Mouse (Mus musculus) stomach, embryonic 14.5 days (tissue): ENCODE results near the gene Rtel1. TPM values are rescaled to one million over a fixed set of nuclear protein-coding genes. Genes with fewer than 3 reads are reported as not detected.
A peak's percentile ranks its signal among the peaks of the same experiment; 100 is the strongest.

ENCODE experiments used
- ATAC-seq: fragments of 200-750 bp; cut with Nextera tagmentation; 2 replicates; pipeline ENCODE4 v1.8.0; 2017; ENCODE audit warnings: low read depth, moderate TSS enrichment; ENCODE audit not compliant: insufficient number of reproducible peaks, insufficient read depth, low FRiP score
- H3K27ac ChIP-seq: fragments of 300-500 bp; sonication (generic); 2 replicates; pipeline ENCODE4 v1.5.1; 2014; ENCODE audit warnings: mild to moderate bottlenecking, low read length, moderate library complexity, mixed read lengths
- H3K27me3 ChIP-seq: fragments of 300-500 bp; sonication (generic); 2 replicates; pipeline ENCODE4 v1.6.1; 2014; ENCODE audit warnings: low read length, control low read depth, mixed read lengths; ENCODE audit not compliant: control insufficient read depth, insufficient read depth
- H3K36me3 ChIP-seq: fragments of 300-500 bp; sonication (generic); 2 replicates; pipeline ENCODE4 v1.6.1; 2014; ENCODE audit warnings: mild to moderate bottlenecking, control low read depth, low read length, moderate library complexity, mixed read lengths; ENCODE audit not compliant: control insufficient read depth, insufficient read depth
- H3K4me1 ChIP-seq: fragments of 300-500 bp; sonication (generic); 2 replicates; pipeline ENCODE4 v1.6.1; 2014; ENCODE audit warnings: low read length, control low read depth, mixed read lengths; ENCODE audit not compliant: control insufficient read depth, insufficient read depth
- H3K4me2 ChIP-seq: fragments of 300-500 bp; sonication (generic); replicated peaks from 2 replicates; pipeline ENCODE4 v1.6.1; 2014; ENCODE audit warnings: low read depth, low read length, control low read depth
- H3K4me3 ChIP-seq: fragments of 300-500 bp; sonication (generic); 2 replicates; pipeline ENCODE4 v1.5.1; 2014; ENCODE audit warnings: low read depth, low read length, control low read depth
- H3K9ac ChIP-seq: fragments of 300-500 bp; sonication (generic); replicated peaks from 2 replicates; pipeline ENCODE4 v1.6.1; 2014; ENCODE audit warnings: low read depth, mild to moderate bottlenecking, control low read depth, low read length, moderate library complexity, mixed read lengths
- H3K9me3 ChIP-seq: fragments of 300-500 bp; sonication (generic); 2 replicates; pipeline ENCODE4 v1.6.1; 2016; ENCODE audit warnings: low read depth, low read length, control low read depth; ENCODE audit not compliant: control insufficient read depth
- WGBS: fragments of 180-500 bp; shearing (Covaris S2); extraction: QIAGEN DNeasy Blood & Tissue Kit; methylation state at CpG from one replicate; pipeline ENCODE4 v1.1.7; 2014; 5-methylcytosine and 5-hydroxymethylcytosine counted together
- polyA plus RNA-seq: library from polyadenylated mRNA; unstranded; fragments of >200 nt; fragmentation: Nextera tagmentation; extraction: Ambion mirVana; gene quantifications from 2 replicates; pipeline ENCODE4 v1.2.1, GENCODE M21; 2014

The Rtel1 gene
- polyA plus RNA-seq, 1 experiment from 2014 or later, result 48.3 TPM

- H3K36me3 ChIP-seq, result peaks cover 25% of the 10 kb centered on the region
- no peak overlapping the region for H3K27ac ChIP-seq
- H3K27me3 ChIP-seq, result no peaks in the 10 kb centered on the region
- H3K9me3 ChIP-seq, result no peaks in the 10 kb centered on the region
- H3K4me3 ChIP-seq, result no peak overlapping the region
- no peak overlapping the region for H3K4me2 ChIP-seq
- H3K4me1 ChIP-seq, result no peaks in the 10 kb centered on the region
- ATAC-seq, result no peak
- WGBS, result 99% methylated on average over 2 of the region's 2 CpGs
- no peak overlapping the region for H3K9ac ChIP-seq
Measured at GRCm38 (mm10) chr2:181375787-181376186, 56.2 kb downstream of the Rtel1 start.

- H3K4me3 ChIP-seq, result no peak overlapping the region
- H3K27me3 ChIP-seq, result no peaks in the 10 kb centered on the region
- 77% methylated on average over 2 of the region's 2 CpGs for WGBS
- H3K4me2 ChIP-seq, result no peak overlapping the region
- no peak for ATAC-seq
- no peak overlapping the region for H3K27ac ChIP-seq
- peaks cover 33% of the 10 kb centered on the region for H3K36me3 ChIP-seq
- no peaks in the 10 kb centered on the region for H3K4me1 ChIP-seq
- H3K9ac ChIP-seq, result no peak overlapping the region
- H3K9me3 ChIP-seq, result no peaks in the 10 kb centered on the region
Measured at GRCm38 (mm10) chr2:181377230-181377629, 57.7 kb downstream of the Rtel1 start.

GRCm38 (mm10) chr2:181378701-181379100, 59.2 kb downstream of the Rtel1 start:
- peaks cover 45% of the 10 kb centered on the region for H3K36me3 ChIP-seq
- no peak overlapping the region for H3K9ac ChIP-seq
- no peaks in the 10 kb centered on the region for H3K4me1 ChIP-seq
- no peak overlapping the region for H3K4me2 ChIP-seq
- no peak overlapping the region for H3K27ac ChIP-seq
- H3K27me3 ChIP-seq, result no peaks in the 10 kb centered on the region
- ATAC-seq, result no peak
- no peak overlapping the region for H3K4me3 ChIP-seq
- no peaks in the 10 kb centered on the region for H3K9me3 ChIP-seq
- WGBS, result 91% methylated on average over 5 of the region's 5 CpGs

- no peak within 1 kb of the TSS for H3K9ac ChIP-seq
- no peak within 1 kb of the TSS for H3K4me3 ChIP-seq
- no peak for ATAC-seq
- H3K27me3 ChIP-seq, result no peaks in the 10 kb centered on the region
- WGBS, result 93% methylated on average over 12 of the region's 12 CpGs
- H3K36me3 ChIP-seq, result peaks cover 46% of the 10 kb centered on the region
- no peaks in the 10 kb centered on the region for H3K4me1 ChIP-seq
- H3K27ac ChIP-seq, result no peak within 1 kb of the TSS
- no peak within 1 kb of the TSS for H3K4me2 ChIP-seq
- H3K9me3 ChIP-seq, result no peaks in the 10 kb centered on the region
Measured at GRCm38 (mm10) chr2:181379778-181380177, 60.2 kb downstream of the Rtel1 start, which contains the start of gene Lime1. Gene Lime1, plus strand, starts transcription at chr2:181380078.

- no peak overlapping the region for H3K9ac ChIP-seq
- no peak overlapping the region for H3K4me2 ChIP-seq
- no peak for ATAC-seq
- no peaks in the 10 kb centered on the region for H3K9me3 ChIP-seq
- no peak overlapping the region for H3K27ac ChIP-seq
- H3K4me1 ChIP-seq, result no peaks in the 10 kb centered on the region
- 86% methylated on average over 5 of the region's 5 CpGs for WGBS
- no peak overlapping the region for H3K4me3 ChIP-seq
- no peaks in the 10 kb centered on the region for H3K27me3 ChIP-seq
- peaks cover 46% of the 10 kb centered on the region for H3K36me3 ChIP-seq
Measured at GRCm38 (mm10) chr2:181380251-181380650, 60.7 kb downstream of the Rtel1 start.

GRCm38 (mm10) chr2:181381107-181381506, 61.6 kb downstream of the Rtel1 start:
- no peaks in the 10 kb centered on the region for H3K4me1 ChIP-seq
- H3K4me3 ChIP-seq, result no peak overlapping the region
- no peak for ATAC-seq
- H3K9ac ChIP-seq, result no peak overlapping the region
- H3K27ac ChIP-seq, result no peak overlapping the region
- H3K27me3 ChIP-seq, result no peaks in the 10 kb centered on the region
- WGBS, result 87% methylated on average over 5 of the region's 5 CpGs
- no peak overlapping the region for H3K4me2 ChIP-seq
- H3K9me3 ChIP-seq, result no peaks in the 10 kb centered on the region
- peaks cover 46% of the 10 kb centered on the region for H3K36me3 ChIP-seq

GRCm38 (mm10) chr2:181381631-181382306, 62.2 kb downstream of the Rtel1 start:
- no peaks in the 10 kb centered on the region for H3K27me3 ChIP-seq
- no peak overlapping the region for H3K4me3 ChIP-seq
- no peak for ATAC-seq
- H3K27ac ChIP-seq, result no peak overlapping the region
- H3K4me2 ChIP-seq, result no peak overlapping the region
- H3K4me1 ChIP-seq, result no peaks in the 10 kb centered on the region
- no peak overlapping the region for H3K9ac ChIP-seq
- H3K9me3 ChIP-seq, result no peaks in the 10 kb centered on the region
- 85% methylated on average over 6 of the region's 6 CpGs for WGBS
- peaks cover 46% of the 10 kb centered on the region for H3K36me3 ChIP-seq

- 74% methylated on average over 7 of the region's 7 CpGs for WGBS
- no peak for ATAC-seq
- peaks cover 37% of the 10 kb centered on the region for H3K36me3 ChIP-seq
Measured at GRCm38 (mm10) chr2:181384463-181384862, 64.9 kb downstream of the Rtel1 start.

GRCm38 (mm10) chr2:181384919-181385391, 65.4 kb downstream of the Rtel1 start:
- Histone ChIP-seq H3K36me3 (peaks cover 32% of the 10 kb centered on the region), H3K9ac (no peak overlapping the region), H3K9me3 (no peaks in the 10 kb centered on the region), H3K4me3 (no peak overlapping the region), H3K4me2 (no peak overlapping the region), H3K27me3 (no peaks in the 10 kb centered on the region), H3K27ac (peak overlapping the region; percentile 27; the same call in 1 of the 2 replicates), H3K4me1 (no peaks in the 10 kb centered on the region)
- ATAC-seq, result peak; percentile 33; the same call in 1 of the 2 replicates
- 65% methylated on average over 4 of the region's 4 CpGs for WGBS

More at GRCm38 (mm10) chr2:181384463-181384862, 64.9 kb downstream of the Rtel1 start:
- H3K4me1 ChIP-seq, result no peaks in the 10 kb centered on the region
- no peak overlapping the region for H3K4me2 ChIP-seq
- no peak overlapping the region for H3K9ac ChIP-seq
- no peaks in the 10 kb centered on the region for H3K27me3 ChIP-seq
- peak overlapping the region; percentile 27; the same call in 1 of the 2 replicates for H3K27ac ChIP-seq
- H3K9me3 ChIP-seq, result no peaks in the 10 kb centered on the region
- no peak overlapping the region for H3K4me3 ChIP-seq
